Mouse (Mus musculus): ENCODE data around the gene Ttn.

Ttn gene

DNA sequence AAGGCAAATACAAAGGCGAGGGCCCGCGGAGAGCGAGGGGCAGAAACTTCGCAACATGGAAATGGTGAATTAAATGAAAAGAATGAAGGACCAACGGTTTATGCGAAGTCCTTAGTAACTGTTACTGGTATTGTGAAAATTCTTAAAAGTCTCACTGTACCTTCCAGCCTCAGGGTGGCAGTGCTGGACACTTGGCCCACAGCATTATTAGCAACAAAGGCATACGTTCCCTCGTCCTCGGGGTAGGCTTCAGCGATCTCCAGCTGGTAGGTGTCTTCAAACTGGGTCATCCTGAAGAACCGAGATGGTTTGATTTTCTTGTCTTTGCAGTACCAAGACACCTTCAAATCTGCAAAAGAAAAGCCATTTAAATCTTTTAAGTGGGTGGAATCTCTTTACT is 55.4 kb downstream of the Ttn start:
- no peak for DNase-seq (ENCODE audit: low read depth, low spot score)
- Histone ChIP-seq H3K27me3 (ENCODE audit: control insufficient read depth, insufficient read depth, low read length, poor library complexity, severe bottlenecking) (no peaks in the 10 kb centered on the region), H3K36me3 (ENCODE audit: control insufficient read depth, insufficient read depth, low read length, poor library complexity, severe bottlenecking) (no peaks in the 10 kb centered on the region)

DNA sequence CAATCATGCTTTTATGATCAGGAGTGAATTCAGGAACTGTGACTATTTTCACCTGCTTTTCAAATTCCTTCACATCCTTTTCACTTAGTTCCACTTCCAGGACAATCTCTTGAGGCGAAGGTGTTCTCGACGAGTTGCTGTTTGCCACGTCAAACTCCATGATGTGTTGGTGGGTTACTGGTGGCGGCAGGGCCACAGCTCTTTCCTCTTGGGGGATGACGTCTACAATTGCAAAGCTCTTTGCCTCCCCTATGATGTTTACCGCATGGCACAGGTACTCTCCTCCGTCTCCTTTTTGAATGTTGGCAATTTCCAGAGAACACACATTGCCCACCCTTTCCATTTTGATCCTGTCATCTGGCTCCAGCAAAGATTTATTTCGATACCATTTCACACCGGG is 67.4 kb downstream of the Ttn start:
- no peaks in the 10 kb centered on the region for H3K36me3 ChIP-seq (ENCODE audit: control insufficient read depth, insufficient read depth, low read length, poor library complexity, severe bottlenecking)
- no peaks in the 10 kb centered on the region for H3K27me3 ChIP-seq (ENCODE audit: control insufficient read depth, insufficient read depth, low read length, poor library complexity, severe bottlenecking)
- DNase-seq (ENCODE audit: low read depth, low spot score) = no peak

DNA sequence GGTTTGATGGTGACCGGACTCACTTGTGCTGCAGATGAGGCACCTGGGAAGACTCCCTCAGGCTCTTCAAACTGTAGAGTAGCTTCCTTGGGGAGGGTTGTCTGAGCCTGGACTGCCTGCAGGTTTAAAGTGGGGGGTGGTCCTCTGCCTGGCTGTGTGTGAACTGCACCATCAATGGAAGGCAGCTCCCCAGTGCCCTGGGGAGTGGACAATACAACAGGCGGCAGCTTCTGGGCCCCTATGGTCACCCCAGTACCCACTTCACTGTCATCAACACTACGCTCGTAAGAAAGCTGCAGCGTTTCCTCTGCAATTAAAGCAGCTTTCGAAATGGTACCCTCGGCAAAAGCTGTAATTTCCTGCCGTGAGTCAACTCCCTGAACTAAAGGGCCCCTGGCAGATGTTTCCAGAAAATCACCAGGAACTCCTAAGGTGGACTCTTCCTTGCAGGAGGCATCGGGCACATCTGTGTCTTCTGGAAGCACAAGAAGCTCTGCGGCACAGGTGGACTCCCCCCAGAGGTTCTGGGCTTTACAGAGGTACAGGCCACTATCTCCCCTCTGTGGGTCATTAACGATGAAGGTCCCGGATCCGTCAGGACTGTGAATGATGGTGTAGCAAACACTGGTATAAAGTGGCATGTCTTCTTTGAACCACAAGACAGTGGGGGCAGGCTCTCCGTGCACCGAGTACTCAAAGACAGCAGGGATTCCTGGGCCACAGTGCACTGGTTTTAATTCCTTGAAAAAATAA is 73.5 kb downstream of the Ttn start:
- Histone ChIP-seq H3K36me3 (ENCODE audit: control insufficient read depth, insufficient read depth, low read length, poor library complexity, severe bottlenecking) (no peaks in the 10 kb centered on the region), H3K27me3 (ENCODE audit: control insufficient read depth, insufficient read depth, low read length, poor library complexity, severe bottlenecking) (no peaks in the 10 kb centered on the region)
- no peak for DNase-seq (ENCODE audit: low read depth, low spot score)

DNA sequence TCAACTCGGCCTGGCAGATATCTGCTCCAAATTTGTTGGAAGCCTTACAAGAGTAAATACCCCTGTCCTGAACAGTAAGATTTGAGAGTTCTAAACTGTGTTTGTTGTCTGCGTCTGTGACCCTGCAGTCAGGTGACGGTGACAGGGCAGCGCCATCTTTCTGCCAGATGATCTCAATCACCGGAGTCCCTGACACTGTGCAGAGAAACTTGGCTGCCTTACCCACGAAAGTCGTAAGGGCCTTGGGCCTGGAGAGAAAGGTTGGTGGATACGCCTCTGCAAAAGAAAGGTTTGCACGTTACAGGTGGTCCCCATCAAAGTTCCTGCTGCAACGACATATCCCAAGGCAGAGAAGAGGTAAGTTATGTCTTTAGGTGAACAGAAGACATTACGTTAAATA is 79.0 kb downstream of the Ttn start:
- Histone ChIP-seq H3K36me3 (ENCODE audit: control insufficient read depth, insufficient read depth, low read length, poor library complexity, severe bottlenecking) (no peaks in the 10 kb centered on the region), H3K27me3 (ENCODE audit: control insufficient read depth, insufficient read depth, low read length, poor library complexity, severe bottlenecking) (no peaks in the 10 kb centered on the region)
- no peak for DNase-seq (ENCODE audit: low read depth, low spot score)

DNA sequence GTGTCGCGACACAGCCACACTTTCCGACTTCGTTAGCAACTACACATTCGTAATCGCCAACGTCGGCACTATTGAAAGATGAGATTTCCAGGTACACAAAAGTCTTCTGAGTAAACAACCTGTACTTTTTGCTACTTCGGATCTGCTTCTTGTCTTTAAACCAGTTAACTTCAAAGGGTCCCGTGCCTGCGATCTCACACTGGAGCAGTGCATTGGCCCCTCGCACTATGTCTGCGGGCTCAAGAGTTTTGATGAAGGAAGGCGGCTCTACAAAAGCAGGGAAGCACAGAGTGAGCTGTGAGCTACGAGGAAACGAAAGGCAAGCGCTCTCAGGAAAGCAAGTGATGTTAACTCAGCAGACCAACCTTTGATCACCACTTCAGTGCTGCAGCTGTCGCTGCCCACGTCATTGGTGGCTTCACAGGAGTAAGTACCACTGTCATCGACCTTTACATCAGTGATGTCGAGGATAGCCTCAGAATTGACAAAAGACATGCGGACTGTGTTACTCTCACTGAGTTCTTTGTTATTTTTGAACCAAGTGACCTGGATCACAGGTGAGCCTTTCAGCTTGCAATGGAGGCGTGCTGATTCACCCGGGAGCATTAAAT is 80.8 kb downstream of the Ttn start:
- H3K36me3 ChIP-seq (ENCODE audit: control insufficient read depth, insufficient read depth, low read length, poor library complexity, severe bottlenecking) = no peaks in the 10 kb centered on the region
- no peak for DNase-seq (ENCODE audit: low read depth, low spot score)
- H3K27me3 ChIP-seq (ENCODE audit: control insufficient read depth, insufficient read depth, low read length, poor library complexity, severe bottlenecking) = no peaks in the 10 kb centered on the region

DNA sequence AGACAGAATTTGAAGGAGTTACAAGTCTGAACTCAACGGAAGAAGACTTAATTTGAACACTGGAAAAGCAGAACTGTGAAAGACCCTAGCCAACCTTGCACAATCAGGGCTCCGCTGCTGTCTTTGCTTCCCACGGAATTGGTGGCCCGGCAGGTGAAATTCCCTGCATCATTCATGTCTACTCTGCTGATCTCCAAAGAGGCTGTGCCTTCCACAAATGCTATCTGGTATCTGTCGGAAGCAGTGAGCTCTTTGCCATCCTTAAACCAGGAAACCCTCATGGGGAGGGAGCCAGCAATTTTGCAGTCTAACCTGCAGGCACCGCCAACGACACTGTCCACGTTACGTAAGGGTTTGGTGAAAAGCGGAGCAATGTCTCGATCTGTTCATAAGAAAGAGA is 82.5 kb downstream of the Ttn start:
- DNase-seq (ENCODE audit: low read depth, low spot score) = no peak
- Histone ChIP-seq H3K27me3 (ENCODE audit: control insufficient read depth, insufficient read depth, low read length, poor library complexity, severe bottlenecking) (no peaks in the 10 kb centered on the region), H3K36me3 (ENCODE audit: control insufficient read depth, insufficient read depth, low read length, poor library complexity, severe bottlenecking) (no peaks in the 10 kb centered on the region)

DNA sequence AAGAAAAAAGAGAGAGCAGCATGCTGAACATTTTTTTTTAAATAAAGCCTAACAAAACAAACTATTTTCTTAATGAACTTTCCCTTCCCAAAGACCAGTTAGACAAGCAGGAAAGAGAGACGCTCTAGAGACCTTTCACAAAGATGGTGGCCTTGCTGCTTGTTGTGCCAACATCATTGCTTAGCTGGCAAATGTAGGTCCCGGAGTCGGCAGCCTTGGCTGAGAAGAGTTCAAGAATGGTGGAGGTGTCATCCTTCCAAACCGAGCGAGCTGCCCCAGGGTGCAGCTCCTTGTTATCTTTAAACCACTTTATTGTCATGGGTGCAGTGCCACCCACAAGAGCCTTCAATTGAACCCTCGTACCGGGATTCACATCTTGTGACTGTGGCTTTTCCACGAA is 85.4 kb downstream of the Ttn start:
- Histone ChIP-seq H3K27me3 (ENCODE audit: control insufficient read depth, insufficient read depth, low read length, poor library complexity, severe bottlenecking) (no peaks in the 10 kb centered on the region), H3K36me3 (ENCODE audit: control insufficient read depth, insufficient read depth, low read length, poor library complexity, severe bottlenecking) (no peaks in the 10 kb centered on the region)
- DNase-seq (ENCODE audit: low read depth, low spot score) = no peak

DNA sequence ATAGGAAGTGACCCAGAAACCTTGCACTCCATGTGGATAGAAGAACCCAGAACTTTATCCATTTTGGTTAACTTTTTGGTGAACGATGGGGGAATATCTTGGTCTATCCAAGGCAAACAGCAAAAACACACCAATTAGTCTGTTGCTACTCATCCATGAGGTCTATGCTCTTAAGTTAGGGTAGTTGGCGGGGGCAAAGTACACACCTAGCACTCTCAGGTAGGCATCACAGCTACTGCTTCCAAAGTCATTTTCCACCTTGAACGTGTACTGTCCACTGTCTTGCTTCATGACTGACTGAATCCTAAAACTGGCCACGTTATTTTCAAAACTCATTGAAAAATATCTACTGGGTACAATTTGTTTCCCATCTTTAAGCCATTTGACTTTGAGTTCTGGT is 87.0 kb downstream of the Ttn start:
- no peak for DNase-seq (ENCODE audit: low read depth, low spot score)
- Histone ChIP-seq H3K27me3 (ENCODE audit: control insufficient read depth, insufficient read depth, low read length, poor library complexity, severe bottlenecking) (no peaks in the 10 kb centered on the region), H3K36me3 (ENCODE audit: control insufficient read depth, insufficient read depth, low read length, poor library complexity, severe bottlenecking) (no peaks in the 10 kb centered on the region)

DNA sequence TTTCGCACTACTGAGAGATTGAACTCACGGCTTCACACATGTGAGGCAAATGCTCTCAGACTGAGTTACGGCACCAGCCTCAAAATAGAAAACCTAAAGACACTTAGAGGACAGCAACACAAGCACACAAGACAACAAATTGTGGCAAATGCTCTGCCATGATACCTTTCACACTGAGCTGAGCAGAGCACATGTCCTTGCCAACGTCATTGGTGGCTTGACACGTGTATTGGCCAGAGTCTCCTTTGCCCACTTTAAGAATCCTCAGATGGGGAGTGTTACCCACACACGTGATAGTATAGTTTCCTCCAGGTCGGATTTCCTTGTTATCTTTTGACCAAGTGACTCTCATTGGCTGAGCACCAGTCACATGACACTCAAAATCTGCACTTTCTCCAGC is 93.6 kb downstream of the Ttn start:
- H3K27me3 ChIP-seq (ENCODE audit: control insufficient read depth, insufficient read depth, low read length, poor library complexity, severe bottlenecking) = no peaks in the 10 kb centered on the region
- no peak for DNase-seq (ENCODE audit: low read depth, low spot score)
- H3K36me3 ChIP-seq (ENCODE audit: control insufficient read depth, insufficient read depth, low read length, poor library complexity, severe bottlenecking) = no peaks in the 10 kb centered on the region

DNA sequence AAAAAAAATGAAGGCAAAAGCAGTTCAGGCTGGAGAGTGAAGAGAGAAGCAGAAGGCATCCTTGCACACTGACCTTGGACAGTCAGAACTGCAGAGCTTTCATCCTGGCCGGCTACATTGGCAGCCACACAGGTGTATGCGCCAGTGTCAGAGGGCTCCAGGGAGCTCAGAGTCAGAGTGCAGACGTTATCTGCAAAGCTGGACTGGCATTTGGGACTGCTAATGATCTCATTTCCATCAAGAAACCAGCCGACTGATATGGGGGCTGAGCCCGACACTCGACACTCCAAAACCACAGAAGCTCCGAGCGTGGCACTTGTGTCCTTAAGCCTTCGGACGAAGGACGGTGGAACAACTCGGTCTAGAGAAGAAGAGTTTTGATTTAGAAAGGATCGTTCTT is 96.5 kb downstream of the Ttn start:
- Histone ChIP-seq H3K27me3 (ENCODE audit: control insufficient read depth, insufficient read depth, low read length, poor library complexity, severe bottlenecking) (no peaks in the 10 kb centered on the region), H3K36me3 (ENCODE audit: control insufficient read depth, insufficient read depth, low read length, poor library complexity, severe bottlenecking) (no peaks in the 10 kb centered on the region)
- no peak for DNase-seq (ENCODE audit: low read depth, low spot score)

DNA sequence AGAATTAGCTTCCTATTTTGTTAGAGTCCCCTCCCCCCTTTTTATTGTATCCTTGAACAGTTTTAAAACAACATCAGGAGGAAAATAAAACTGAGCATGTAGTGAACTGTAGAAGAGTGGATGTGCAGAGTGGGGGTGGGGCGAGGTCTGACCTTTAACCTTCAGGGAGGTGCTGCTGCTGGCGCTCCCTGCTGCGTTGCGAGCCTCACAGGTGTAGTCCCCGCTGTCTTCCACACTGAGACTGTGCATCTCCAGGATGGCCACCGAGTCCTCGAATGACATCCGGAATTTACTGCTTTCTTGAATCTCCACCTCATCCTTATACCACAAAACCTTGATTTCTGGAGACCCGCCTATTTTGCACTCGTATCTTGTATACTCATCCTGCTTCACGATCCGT is 100.9 kb downstream of the Ttn start:
- Histone ChIP-seq H3K27me3 (ENCODE audit: control insufficient read depth, insufficient read depth, low read length, poor library complexity, severe bottlenecking) (no peaks in the 10 kb centered on the region), H3K36me3 (ENCODE audit: control insufficient read depth, insufficient read depth, low read length, poor library complexity, severe bottlenecking) (no peaks in the 10 kb centered on the region)
- no peak for DNase-seq (ENCODE audit: low read depth, low spot score)

DNA sequence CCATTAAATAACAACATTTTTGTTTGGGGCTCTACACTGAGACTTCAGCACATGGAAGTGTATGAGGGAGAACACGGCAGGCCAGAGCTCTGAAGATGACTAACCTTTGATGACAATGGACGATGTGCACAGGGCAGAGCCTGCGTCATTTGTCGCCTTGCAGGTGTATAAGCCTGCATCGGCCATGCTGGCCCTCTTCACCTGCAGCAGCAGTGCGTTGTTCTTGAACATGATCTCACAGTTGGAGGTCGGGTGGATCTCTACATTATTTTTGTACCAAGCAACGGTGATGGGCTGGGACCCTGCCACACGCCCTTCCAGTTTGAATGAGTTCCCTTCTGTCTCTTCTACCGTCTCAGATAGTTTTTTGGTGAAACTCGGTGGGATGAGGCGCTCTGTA is 106.8 kb downstream of the Ttn start:
- DNase-seq (ENCODE audit: low read depth, low spot score) = no peak
- Histone ChIP-seq H3K36me3 (ENCODE audit: control insufficient read depth, insufficient read depth, low read length, poor library complexity, severe bottlenecking) (no peaks in the 10 kb centered on the region), H3K27me3 (ENCODE audit: control insufficient read depth, insufficient read depth, low read length, poor library complexity, severe bottlenecking) (no peaks in the 10 kb centered on the region)

DNA sequence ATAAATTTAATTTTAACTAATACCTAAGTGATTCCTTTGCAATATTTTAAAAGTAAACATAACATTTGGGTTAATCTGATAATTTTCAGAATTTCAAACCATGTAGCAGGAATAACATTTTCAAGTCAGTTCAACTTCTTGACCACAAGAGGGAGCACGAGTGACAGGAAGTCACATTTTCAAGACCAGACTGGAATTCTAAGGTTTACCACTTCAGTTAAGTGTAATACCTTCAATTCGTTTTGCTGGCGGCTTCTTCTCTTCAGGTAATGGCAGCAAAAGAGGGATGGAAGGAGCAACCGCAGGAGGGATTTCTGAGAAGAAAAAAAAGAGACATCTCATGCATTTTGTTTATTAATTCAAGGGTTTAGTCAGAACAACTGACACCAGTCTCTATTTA is 115.4 kb downstream of the Ttn start:
- DNase-seq (ENCODE audit: low read depth, low spot score) = peak; percentile 31
- Histone ChIP-seq H3K36me3 (ENCODE audit: control insufficient read depth, insufficient read depth, low read length, poor library complexity, severe bottlenecking) (no peaks in the 10 kb centered on the region), H3K27me3 (ENCODE audit: control insufficient read depth, insufficient read depth, low read length, poor library complexity, severe bottlenecking) (no peaks in the 10 kb centered on the region)

DNA sequence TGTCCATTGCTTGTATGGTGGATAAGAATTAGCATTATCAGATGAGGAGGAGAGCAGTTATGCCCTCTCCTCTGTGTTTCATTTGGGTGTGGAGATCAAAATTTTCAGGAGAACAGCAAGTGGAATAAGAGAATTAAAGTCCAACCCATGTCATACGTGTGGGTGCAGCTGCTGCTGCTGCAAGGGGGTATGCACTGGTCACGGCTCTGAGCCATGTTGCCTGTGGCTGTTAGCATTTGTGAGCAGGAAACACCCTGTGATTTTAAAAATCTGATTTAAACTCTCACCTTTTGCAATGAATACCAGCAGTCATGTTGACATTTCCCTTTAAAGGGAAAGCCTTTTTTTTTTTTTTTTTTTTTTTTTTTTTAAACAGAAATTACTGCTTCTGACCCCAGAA is 116.8 kb downstream of the Ttn start:
- H3K36me3 ChIP-seq (ENCODE audit: control insufficient read depth, insufficient read depth, low read length, poor library complexity, severe bottlenecking) = no peaks in the 10 kb centered on the region
- H3K27me3 ChIP-seq (ENCODE audit: control insufficient read depth, insufficient read depth, low read length, poor library complexity, severe bottlenecking) = no peaks in the 10 kb centered on the region
- DNase-seq (ENCODE audit: low read depth, low spot score) = no peak

DNA sequence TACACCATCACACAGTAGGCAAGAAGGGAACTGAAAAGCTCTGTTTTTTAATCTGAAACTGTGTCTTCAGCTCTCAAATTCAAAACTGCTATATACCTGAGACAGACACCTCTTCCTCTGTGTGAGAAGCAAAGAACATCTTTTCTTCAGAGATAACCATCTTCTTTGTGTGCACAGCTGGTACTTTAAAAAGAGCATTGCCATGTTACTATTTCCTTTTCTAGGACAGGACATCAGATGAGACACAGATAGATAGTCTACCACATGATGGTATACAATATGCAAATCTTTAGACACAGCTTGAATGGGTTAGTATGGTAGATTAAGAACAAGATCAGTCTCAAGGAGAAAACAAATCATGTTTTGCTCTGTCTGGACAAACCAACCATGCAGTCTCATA is 121.0 kb downstream of the Ttn start:
- Histone ChIP-seq H3K27me3 (ENCODE audit: control insufficient read depth, insufficient read depth, low read length, poor library complexity, severe bottlenecking) (no peaks in the 10 kb centered on the region), H3K36me3 (ENCODE audit: control insufficient read depth, insufficient read depth, low read length, poor library complexity, severe bottlenecking) (no peaks in the 10 kb centered on the region)
- no peak for DNase-seq (ENCODE audit: low read depth, low spot score)

DNA sequence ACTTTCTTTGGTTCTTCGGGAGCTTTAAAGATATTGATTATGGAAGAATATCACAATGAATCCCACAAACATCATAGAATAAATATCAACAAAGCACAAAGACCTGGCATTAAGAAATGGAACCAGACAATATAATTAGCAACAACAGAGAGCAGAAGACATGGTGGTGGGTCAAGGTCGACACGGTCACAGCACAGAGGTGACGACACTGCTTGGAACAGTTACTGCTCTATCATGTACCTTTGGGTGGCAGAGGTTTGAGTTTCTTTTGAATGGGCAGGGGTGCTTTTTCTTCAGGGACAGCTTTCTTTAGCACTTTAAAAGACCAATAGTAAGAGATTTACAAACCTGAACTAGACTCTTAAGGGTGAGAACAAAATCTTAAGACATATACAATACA is 132.3 kb downstream of the Ttn start:
- no peak for DNase-seq (ENCODE audit: low read depth, low spot score)
- no peaks in the 10 kb centered on the region for H3K27me3 ChIP-seq (ENCODE audit: control insufficient read depth, insufficient read depth, low read length, poor library complexity, severe bottlenecking)
- H3K36me3 ChIP-seq (ENCODE audit: control insufficient read depth, insufficient read depth, low read length, poor library complexity, severe bottlenecking) = no peaks in the 10 kb centered on the region

Data from splenic B cell, adult 2 months (primary cell).